Mouse (Mus musculus): ENCODE measurements around the gene Top2a.

The Top2a gene

GRCm38 (mm10) chr11:98949958-98950460 lies 74.0 kb downstream of the Top2a start:
- DNase-seq (ENCODE audit: low spot score in 2 of 2), result no peak

- no peak for DNase-seq (ENCODE audit: low spot score in 2 of 2)
These were observed 74.6 kb downstream of the Top2a start for GRCm38 (mm10) chr11:98949242-98949957.

GRCm38 (mm10) chr11:98947969-98948569 lies 75.9 kb downstream of the Top2a start:
- DNase-seq (ENCODE audit: low spot score in 2 of 2), result no peak

- no peak for DNase-seq (ENCODE audit: low spot score in 2 of 2)
These were observed 78.4 kb downstream of the Top2a start for GRCm38 (mm10) chr11:98945605-98945977.

- peak in 1 of 2 experiments; percentile 63 for DNase-seq (ENCODE audit: low spot score in 2 of 2)
These were observed 78.9 kb downstream of the Top2a start for GRCm38 (mm10) chr11:98944897-98945604.

- DNase-seq (ENCODE audit: low spot score in 2 of 2), result no peak
These were observed 80.1 kb downstream of the Top2a start for GRCm38 (mm10) chr11:98943741-98944461.

All from thymus, postnatal 10 days (tissue).